Mouse (Mus musculus): ENCODE data around the gene Nemp1. TPM values are rescaled to one million over a fixed set of nuclear protein-coding genes. Genes with fewer than 3 reads are reported as not detected.

Nemp1 gene
- total and polyA plus RNA-seq, 2 experiments from 2014 or later, result 2.8 to 6.1 TPM

DNA sequence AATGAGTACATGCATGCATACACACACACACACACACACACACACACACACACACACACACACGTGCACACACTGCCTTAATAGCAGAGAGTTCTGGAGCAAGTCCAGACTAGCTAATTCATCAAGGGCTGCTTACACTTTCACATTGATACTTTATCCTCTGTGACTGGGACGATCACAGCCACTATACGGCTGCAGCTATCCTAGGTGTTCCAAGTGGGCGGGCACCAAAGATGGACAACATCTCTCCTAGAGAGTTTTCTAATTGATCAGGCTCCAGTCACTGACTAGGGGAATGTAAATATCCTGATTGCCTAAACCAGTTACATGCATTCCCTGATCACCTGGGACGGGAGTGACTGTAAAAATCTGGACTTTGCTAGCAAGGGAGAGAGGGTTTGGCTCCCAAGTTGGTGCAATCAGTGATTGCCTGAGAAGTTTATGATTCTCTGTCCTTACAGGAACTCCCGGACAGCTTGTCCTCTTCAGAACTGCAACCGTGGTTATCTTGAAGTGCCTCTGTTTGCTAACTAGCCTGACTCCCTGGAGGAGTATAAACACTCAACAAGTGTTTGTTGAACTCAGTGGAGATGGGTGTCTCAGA lies 33.9 kb upstream of the Nemp1 start:
- Histone ChIP-seq H3K27ac (ENCODE audit: low read depth, low read length) (no peak overlapping the region), H3K4me1 (ENCODE audit: insufficient read depth) (no peaks in the 10 kb centered on the region), H3K4me3 (ENCODE audit: low read depth, low read length) (no peak overlapping the region), H3K36me3 (ENCODE audit: insufficient read depth) (no peaks in the 10 kb centered on the region), H3K9ac (no peak overlapping the region), H3K9me3 (ENCODE audit: low read length) (no peaks in the 10 kb centered on the region), H3K4me2 (ENCODE audit: low read depth) (no peak overlapping the region), H3K27me3 (ENCODE audit: insufficient read depth, low read length) (no peaks in the 10 kb centered on the region)
- no peak for ATAC-seq
- no peak for TF ChIP-seq CTCF (IDR thresholded peaks at IDR 0.05; ENCODE audit: low read depth)
- 80% methylated on average over 7 of the region's 7 CpGs for WGBS
- DNase-seq, result no peak

DNA sequence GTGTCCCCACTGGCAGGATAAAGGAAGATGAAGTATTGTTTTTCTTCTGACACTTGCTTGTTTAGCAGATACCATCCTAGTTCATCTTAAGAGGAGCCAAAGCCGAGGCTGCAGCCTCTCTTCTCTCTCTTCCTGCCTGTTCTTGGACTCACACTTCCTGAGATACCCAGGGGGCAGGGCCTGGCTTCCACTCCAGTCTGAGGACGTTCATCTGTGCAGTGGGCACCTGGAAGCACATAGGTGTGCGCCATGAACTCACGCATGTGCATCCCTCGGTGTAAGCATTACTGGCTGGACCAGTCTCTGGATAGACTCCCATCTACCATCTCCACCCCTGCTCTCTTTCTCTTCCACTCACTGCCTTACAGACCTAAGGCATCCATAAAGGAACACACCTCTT lies 26.3 kb upstream of the Nemp1 start:
- no peaks in the 10 kb centered on the region for H3K9me3 ChIP-seq (ENCODE audit: low read length)
- H3K36me3 ChIP-seq (ENCODE audit: insufficient read depth), result no peaks in the 10 kb centered on the region
- no peak for ATAC-seq
- WGBS, result 78% methylated on average over 5 of the region's 5 CpGs
- no peak overlapping the region for H3K27ac ChIP-seq (ENCODE audit: low read depth, low read length)
- peaks cover 2% of the 10 kb centered on the region; the same call in 1 of the 2 replicates for H3K27me3 ChIP-seq (ENCODE audit: insufficient read depth, low read length)
- no peak for TF ChIP-seq CTCF (IDR thresholded peaks at IDR 0.05; ENCODE audit: low read depth)
- H3K4me1 ChIP-seq (ENCODE audit: insufficient read depth), result no peaks in the 10 kb centered on the region
- no peak overlapping the region for H3K4me2 ChIP-seq (ENCODE audit: low read depth)
- DNase-seq, result no peak
- H3K4me3 ChIP-seq (ENCODE audit: low read depth, low read length), result no peak overlapping the region
- no peak overlapping the region for H3K9ac ChIP-seq

DNA sequence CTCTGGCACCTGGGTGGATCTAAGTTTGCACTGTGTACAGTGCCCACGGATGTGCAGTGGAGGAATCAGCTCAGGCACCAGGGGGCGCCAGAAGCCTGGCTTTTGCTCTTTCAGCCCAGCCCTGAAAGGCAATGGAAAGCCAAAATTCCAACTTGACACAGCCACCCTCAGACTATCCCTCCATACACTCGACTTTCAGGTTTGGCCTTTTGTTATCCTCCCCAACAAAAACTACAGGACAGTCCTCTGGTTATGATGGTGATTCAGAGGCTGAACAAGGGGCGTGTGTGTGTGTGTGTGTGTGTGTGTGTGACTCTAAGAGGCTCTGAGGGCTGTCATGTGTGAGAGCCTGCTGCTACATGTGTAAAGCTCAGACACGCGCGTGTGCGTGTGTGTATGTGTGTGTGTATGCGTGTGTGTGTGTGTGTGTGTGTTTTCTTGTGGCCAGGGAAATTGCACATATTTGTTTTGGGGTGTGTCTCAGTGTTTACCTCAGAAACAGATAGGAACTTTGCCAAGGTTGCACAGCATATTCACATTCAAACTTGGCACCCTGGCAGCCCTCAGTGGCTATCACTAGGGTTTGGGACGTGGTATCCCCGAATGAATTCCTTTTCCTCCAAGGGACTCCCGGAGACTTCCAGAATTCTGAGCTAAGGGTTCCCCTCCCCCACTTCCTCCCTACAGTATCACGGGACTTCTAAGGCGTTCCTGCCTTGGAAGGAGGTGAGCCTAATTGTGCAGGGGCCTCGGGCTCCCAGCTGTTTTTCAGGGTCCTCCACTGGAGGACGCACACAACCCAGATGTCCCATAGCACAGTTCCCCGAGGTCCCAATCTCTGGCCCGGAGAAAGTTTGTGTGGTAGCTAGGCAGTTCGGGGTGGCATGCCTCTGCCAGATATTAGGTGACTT lies 24.6 kb upstream of the Nemp1 start:
- peak; percentile 88 for TF ChIP-seq CTCF (IDR thresholded peaks at IDR 0.05; ENCODE audit: low read depth)
- ATAC-seq (peak; percentile 87), DNase-seq (peak; percentile 85)
- Histone ChIP-seq H3K36me3 (ENCODE audit: insufficient read depth) (no peaks in the 10 kb centered on the region), H3K27me3 (ENCODE audit: insufficient read depth, low read length) (peaks cover 2% of the 10 kb centered on the region; the same call in 1 of the 2 replicates), H3K4me2 (ENCODE audit: low read depth) (peak overlapping the region; percentile 52), H3K4me1 (ENCODE audit: insufficient read depth) (no peaks in the 10 kb centered on the region), H3K4me3 (ENCODE audit: low read depth, low read length) (peak overlapping the region; percentile 33), H3K9me3 (ENCODE audit: low read length) (no peaks in the 10 kb centered on the region), H3K9ac (peak overlapping the region; percentile 39; the same call in 1 of the 2 replicates), H3K27ac (ENCODE audit: low read depth, low read length) (no peak overlapping the region)
- 7% methylated on average over 19 of the region's 19 CpGs for WGBS

DNA sequence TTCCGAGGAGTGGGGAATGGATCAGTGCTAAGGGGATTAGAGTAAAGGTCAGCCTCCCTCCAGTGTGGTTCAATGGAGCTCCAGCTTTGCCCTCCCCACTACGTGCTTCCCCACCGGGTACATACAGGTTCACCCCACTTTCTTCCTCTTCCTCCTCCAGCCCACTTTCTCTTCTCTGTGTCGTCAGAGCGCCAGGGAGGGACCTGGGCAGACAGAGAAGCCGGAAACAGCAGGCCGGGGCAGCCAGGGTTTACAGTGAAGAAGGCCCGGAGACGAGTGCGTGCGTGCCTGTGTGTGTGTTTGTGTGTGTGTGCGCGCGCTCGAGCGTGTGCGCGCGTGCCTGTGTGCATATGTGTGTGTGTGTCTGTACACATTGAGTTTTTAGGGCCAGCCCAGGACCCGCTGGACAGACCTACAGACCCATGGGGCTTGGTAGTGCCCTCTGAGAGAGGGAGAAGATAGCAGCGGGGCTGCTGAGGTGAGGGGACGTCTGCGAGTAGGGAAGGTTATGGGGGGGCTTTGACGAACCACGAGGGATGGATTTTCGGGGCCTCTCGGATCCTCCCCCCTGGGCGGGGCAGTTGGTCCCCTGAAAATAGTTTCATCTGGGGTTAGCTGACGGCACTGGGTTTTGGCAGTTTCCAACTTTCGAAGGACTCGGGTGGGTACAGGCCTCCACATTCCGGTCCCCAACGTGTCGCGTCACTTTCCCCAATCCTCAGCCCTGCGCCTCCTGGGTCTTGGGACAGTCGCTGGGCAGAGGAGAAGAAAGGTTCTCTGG lies 23.7 kb upstream of the Nemp1 start, which contains the start of gene Stat6:
TSS of gene Stat6 (plus strand) at position 215 of the 781 bp plus-strand sequence.
- Histone ChIP-seq H3K4me3 (ENCODE audit: low read depth, low read length) (peak within 1 kb of the TSS; percentile 33), H3K4me1 (ENCODE audit: insufficient read depth) (no peaks in the 10 kb centered on the region), H3K36me3 (ENCODE audit: insufficient read depth) (no peaks in the 10 kb centered on the region), H3K4me2 (ENCODE audit: low read depth) (peak within 1 kb of the TSS; percentile 52), H3K27ac (ENCODE audit: low read depth, low read length) (peak within 1 kb of the TSS; percentile 29; the same call in 1 of the 2 replicates), H3K9me3 (ENCODE audit: low read length) (no peaks in the 10 kb centered on the region), H3K9ac (peak within 1 kb of the TSS; percentile 39), H3K27me3 (ENCODE audit: insufficient read depth, low read length) (peaks cover 2% of the 10 kb centered on the region; the same call in 1 of the 2 replicates)
- 11% methylated on average over 37 of the region's 37 CpGs for WGBS
- DNase-seq (peak; percentile 29), ATAC-seq (peak; percentile 41; the same call in 1 of the 2 replicates)
- no peak for TF ChIP-seq CTCF (IDR thresholded peaks at IDR 0.05; ENCODE audit: low read depth)

DNA sequence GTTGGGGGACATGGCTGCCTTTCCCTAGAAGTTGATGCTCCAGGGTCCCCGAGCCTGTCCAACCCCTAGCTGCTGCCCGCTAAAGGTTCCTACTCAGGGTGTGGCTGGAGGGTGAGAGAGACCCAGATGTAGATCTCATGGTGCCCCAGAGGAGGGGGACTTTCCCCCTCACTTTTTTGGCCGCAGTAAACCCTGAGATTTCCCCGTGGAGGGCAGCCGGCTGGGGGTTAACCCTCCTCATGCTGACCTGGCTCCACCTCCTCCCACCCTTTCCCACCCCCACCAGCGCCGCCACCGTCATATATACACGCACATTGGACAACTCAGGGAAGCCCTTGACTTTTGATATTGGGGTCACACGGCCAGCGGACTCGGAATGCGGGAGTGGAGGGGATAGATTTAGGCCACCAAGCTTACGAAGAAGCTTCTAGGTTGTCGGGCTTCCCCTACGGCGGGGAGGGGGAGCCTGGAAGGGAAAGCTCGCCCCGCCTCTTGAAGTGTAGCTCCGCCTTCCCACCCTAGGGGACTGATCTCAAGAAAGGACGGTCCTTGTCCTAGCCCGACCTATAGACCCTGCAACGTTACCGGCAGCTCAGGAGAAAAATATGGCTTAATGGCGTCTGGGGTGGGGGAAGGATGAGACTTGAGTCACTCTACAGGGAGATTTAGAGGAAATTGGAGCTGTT lies 23.0 kb upstream of the Nemp1 start:
- no peaks in the 10 kb centered on the region for H3K4me1 ChIP-seq (ENCODE audit: insufficient read depth)
- peak overlapping the region; percentile 33 for H3K4me3 ChIP-seq (ENCODE audit: low read depth, low read length)
- DNase-seq (no peak), ATAC-seq (0 out of 2 replicates have a peak, but pooled peaks have one; percentile 17)
- H3K27ac ChIP-seq (ENCODE audit: low read depth, low read length), result no peak overlapping the region
- WGBS, result 5% methylated on average over 25 of the region's 25 CpGs
- H3K9ac ChIP-seq, result peak overlapping the region; percentile 39; the same call in 1 of the 2 replicates
- no peaks in the 10 kb centered on the region for H3K9me3 ChIP-seq (ENCODE audit: low read length)
- TF ChIP-seq CTCF (IDR thresholded peaks at IDR 0.05; ENCODE audit: low read depth), result no peak
- H3K36me3 ChIP-seq (ENCODE audit: insufficient read depth), result no peaks in the 10 kb centered on the region
- peak overlapping the region; percentile 52 for H3K4me2 ChIP-seq (ENCODE audit: low read depth)
- H3K27me3 ChIP-seq (ENCODE audit: insufficient read depth, low read length), result peaks cover 2% of the 10 kb centered on the region; the same call in 1 of the 2 replicates

DNA sequence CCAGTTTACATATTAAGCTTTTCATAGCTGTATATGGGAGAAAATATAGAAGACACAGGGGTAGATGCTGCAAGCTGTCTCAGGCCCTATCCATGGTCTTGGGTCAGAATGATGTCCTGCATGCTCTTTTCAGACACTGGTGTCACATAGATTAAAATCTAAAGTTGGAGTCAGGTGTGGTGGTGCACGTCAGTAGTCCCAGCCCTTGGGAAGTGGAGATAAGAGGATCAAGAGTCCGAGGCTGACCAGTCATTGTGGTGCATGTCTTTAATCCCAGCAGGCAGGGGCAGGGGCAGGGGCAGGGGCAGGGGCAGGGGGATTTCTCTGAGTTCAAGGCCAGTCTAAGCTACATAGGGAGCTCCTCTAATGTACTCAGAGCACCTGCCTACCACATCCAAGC lies 20.9 kb upstream of the Nemp1 start:
- no peak for TF ChIP-seq CTCF (IDR thresholded peaks at IDR 0.05; ENCODE audit: low read depth)
- no peak for ATAC-seq

More for the DNA sequence above, 20.9 kb upstream of the Nemp1 start:
- Histone ChIP-seq H3K4me1 (ENCODE audit: insufficient read depth) (no peaks in the 10 kb centered on the region), H3K27ac (ENCODE audit: low read depth, low read length) (no peak overlapping the region), H3K4me3 (ENCODE audit: low read depth, low read length) (no peak overlapping the region), H3K9ac (no peak overlapping the region), H3K36me3 (ENCODE audit: insufficient read depth) (no peaks in the 10 kb centered on the region), H3K4me2 (ENCODE audit: low read depth) (no peak overlapping the region), H3K9me3 (ENCODE audit: low read length) (no peaks in the 10 kb centered on the region), H3K27me3 (ENCODE audit: insufficient read depth, low read length) (peaks cover under 1% of the 10 kb centered on the region; the same call in 1 of the 2 replicates)
- WGBS, result 48% methylated on average over 2 of the region's 2 CpGs
- DNase-seq, result no peak
